Mouse (Mus musculus) CH12.LX (cell line): ENCODE data around the gene Syncrip. TPM values are rescaled to one million over a fixed set of nuclear protein-coding genes. Genes with fewer than 3 reads are reported as not detected.

Experiments used
- DNase-seq: peaks from one replicate; pipeline ENCODE4 v3.0.0-alpha.2; 2013; ENCODE audit errors: extremely low read depth
- H3K27ac ChIP-seq: 2 replicates; pipeline ENCODE4 v1.5.1; 2012; ENCODE audit warnings: low read depth, mild to moderate bottlenecking, control low read depth, moderate library complexity; ENCODE audit not compliant: insufficient read depth
- H3K27me3 ChIP-seq: replicated peaks from 2 replicates; pipeline ENCODE3; 2012; ENCODE audit warnings: inconsistent platforms
- H3K36me3 ChIP-seq, 2 experiments: replicated peaks in 1 of 2; 2 replicates each; pipeline versions ENCODE3 to v1.6.1; 2012; ENCODE audit warnings: inconsistent platforms in 1 of 2, low read length in 1 of 2, mild to moderate bottlenecking in 1 of 2, mixed read lengths in 1 of 2, moderate library complexity in 1 of 2; ENCODE audit not compliant: control insufficient read depth in 1 of 2, insufficient read depth in 1 of 2
- H3K4me1 ChIP-seq, 2 experiments: 2 replicates each; pipeline ENCODE4 v1.6.1; 2012; ENCODE audit warnings: inconsistent platforms in 1 of 2, moderate library complexity in 1 of 2; ENCODE audit not compliant: insufficient read depth in 2 of 2, control insufficient read depth in 1 of 2
- H3K4me2 ChIP-seq: 2 replicates; pipeline ENCODE4 v1.6.1; 2012; ENCODE audit warnings: low read depth, mild to moderate bottlenecking, control low read depth; ENCODE audit not compliant: poor library complexity, insufficient read depth, severe bottlenecking
- H3K4me3 ChIP-seq, 3 experiments: fragments of 150-350 bp in 1 of 3; sonication (generic) in 1 of 3; replicated peaks in 1 of 3; 2 replicates each; pipeline versions ENCODE3 to v1.5.1; 2011 to 2012; ENCODE audit warnings: low read depth in 2 of 3, low read length in 2 of 3, mild to moderate bottlenecking in 2 of 3, moderate library complexity in 2 of 3, control low read depth in 1 of 3, improper control_type of control experiment in 1 of 3, inconsistent platforms in 1 of 3, mixed read lengths in 1 of 3; ENCODE audit not compliant: poor library complexity in 1 of 3
- H3K79me2 ChIP-seq: replicated peaks from 2 replicates; pipeline ENCODE4 v1.6.1; 2012; ENCODE audit warnings: mild to moderate bottlenecking, moderate library complexity; ENCODE audit not compliant: control insufficient read depth, poor library complexity, insufficient read depth, severe bottlenecking; ENCODE audit errors: extremely low read depth
- H3K9ac ChIP-seq: 2 replicates; pipeline ENCODE4 v1.6.1; 2012; ENCODE audit warnings: low read depth, mild to moderate bottlenecking, control low read depth, moderate library complexity; ENCODE audit not compliant: insufficient read depth
- H3K9me3 ChIP-seq: replicated peaks from 2 replicates; pipeline ENCODE3; 2012; ENCODE audit warnings: low read length, inconsistent platforms, mixed read lengths
- CHD1 ChIP-seq: IDR thresholded peaks from 2 replicates; pipeline ENCODE4 v1.6.1; 2012; ENCODE audit warnings: low read depth, low read length, improper control_type of control experiment, inconsistent platforms
- CHD2 ChIP-seq: IDR thresholded peaks from 2 replicates; pipeline ENCODE4 v1.6.1; 2011; ENCODE audit warnings: low read length, improper control_type of control experiment
- CTCF ChIP-seq, 2 experiments: IDR thresholded peaks in 1 of 2; conservative IDR thresholded peaks in 1 of 2; 2 replicates each; pipeline ENCODE4 v1.5.1; 2011 to 2012; ENCODE audit warnings: low read depth in 2 of 2, low read length in 2 of 2, improper control_type of control experiment in 1 of 2, inconsistent platforms in 1 of 2, mild to moderate bottlenecking in 1 of 2, moderate library complexity in 1 of 2
- ELF1 ChIP-seq: IDR thresholded peaks from 2 replicates; pipeline ENCODE4 v1.6.1; 2014; ENCODE audit warnings: low read depth, mild to moderate bottlenecking, inconsistent platforms, low read length, improper control_type of control experiment
- GABPA ChIP-seq: IDR thresholded peaks from 2 replicates; pipeline ENCODE4 v1.6.1; 2012; ENCODE audit warnings: low read depth, low read length, improper control_type of control experiment, inconsistent platforms; ENCODE audit not compliant: insufficient replicate concordance
- KAT2A ChIP-seq: IDR thresholded peaks from 2 replicates; pipeline ENCODE4 v1.6.1; 2012; ENCODE audit warnings: low read length, improper control_type of control experiment, inconsistent platforms; ENCODE audit not compliant: insufficient replicate concordance
- MAX ChIP-seq: IDR thresholded peaks from 2 replicates; pipeline ENCODE4 v1.6.1; 2011; ENCODE audit warnings: low read length, improper control_type of control experiment
- MYC ChIP-seq: IDR thresholded peaks from 2 replicates; pipeline ENCODE4 v1.6.1; 2011; ENCODE audit warnings: low read depth, mild to moderate bottlenecking, improper control_type of control experiment, low read length
- NELFE ChIP-seq: IDR thresholded peaks from 2 replicates; pipeline ENCODE4 v1.6.1; 2011; ENCODE audit warnings: low read depth, low read length, improper control_type of control experiment
- PAX5 ChIP-seq: IDR thresholded peaks from 2 replicates; pipeline ENCODE4 v1.6.1; 2012; ENCODE audit warnings: low read length, inconsistent platforms, mixed read lengths
- RAD21 ChIP-seq: IDR thresholded peaks from 2 replicates; pipeline ENCODE4 v1.6.1; 2011; ENCODE audit warnings: low read depth, mild to moderate bottlenecking, low read length, improper control_type of control experiment, moderate library complexity
- RCOR1 ChIP-seq: conservative IDR thresholded peaks from 2 replicates; pipeline ENCODE4 v1.6.1; 2012; ENCODE audit warnings: low read depth, mild to moderate bottlenecking, inconsistent platforms, low read length, improper control_type of control experiment
- SMC3 ChIP-seq: IDR thresholded peaks from 2 replicates; pipeline ENCODE4 v1.6.1; 2011; ENCODE audit warnings: low read depth, low read length, improper control_type of control experiment
- USF1 ChIP-seq: IDR thresholded peaks from 2 replicates; pipeline ENCODE4 v1.6.1; 2014; ENCODE audit warnings: low read depth, mild to moderate bottlenecking, inconsistent platforms, low read length, improper control_type of control experiment
- USF2 ChIP-seq: conservative IDR thresholded peaks from 2 replicates; pipeline ENCODE4 v1.6.1; 2011; ENCODE audit warnings: low read depth, low read length, improper control_type of control experiment
- ZC3H11A ChIP-seq: IDR thresholded peaks from 2 replicates; pipeline ENCODE4 v1.6.1; 2012; ENCODE audit warnings: low read depth, mild to moderate bottlenecking, inconsistent platforms, low read length, improper control_type of control experiment
- ZMIZ1 ChIP-seq: IDR thresholded peaks from 2 replicates; pipeline ENCODE4 v1.6.1; 2012; ENCODE audit warnings: low read depth, mild to moderate bottlenecking, inconsistent platforms, low read length, improper control_type of control experiment
- dilution Hi-C: fragments of 300-500 bp; cut with MboI; formaldehyde crosslinking; loops from 2 replicates; pipeline ENCODE4 v1.14.3; 2020; ENCODE audit warnings: low sequenced_read_pairs; ENCODE audit not compliant: extremely low pct_unique_long_range_greater_than_20kb, extremely low pct_ligation_motif_present
- in situ Hi-C: fragments of 300-500 bp; cut with MboI; formaldehyde crosslinking; loops from 3 replicates; pipeline ENCODE4 v1.14.3; 2019; ENCODE audit warnings: low sequenced_read_pairs, low pct_ligation_motif_present, low pct_unique_long_range_greater_than_20kb, mixed read lengths
- polyA plus RNA-seq: library from polyadenylated mRNA; unstranded; fragments of >175 nt; gene quantifications from 2 replicates; pipeline ENCODE4 v1.2.1, GENCODE M21; 2012; ENCODE audit warnings: low read depth; ENCODE audit not compliant: insufficient read length
- total RNA-seq, 2 experiments: library from RNA; depleted of rRNA; stranded (reverse); fragments of 300-350 nt in 1 of 2; fragments of >200 nt in 1 of 2; gene quantifications; 2 replicates each; pipeline ENCODE4 v1.2.3; 2012 to 2014

Syncrip gene
- total and polyA plus RNA-seq, 3 experiments: 102 to 227 (median 213) TPM

DNA sequence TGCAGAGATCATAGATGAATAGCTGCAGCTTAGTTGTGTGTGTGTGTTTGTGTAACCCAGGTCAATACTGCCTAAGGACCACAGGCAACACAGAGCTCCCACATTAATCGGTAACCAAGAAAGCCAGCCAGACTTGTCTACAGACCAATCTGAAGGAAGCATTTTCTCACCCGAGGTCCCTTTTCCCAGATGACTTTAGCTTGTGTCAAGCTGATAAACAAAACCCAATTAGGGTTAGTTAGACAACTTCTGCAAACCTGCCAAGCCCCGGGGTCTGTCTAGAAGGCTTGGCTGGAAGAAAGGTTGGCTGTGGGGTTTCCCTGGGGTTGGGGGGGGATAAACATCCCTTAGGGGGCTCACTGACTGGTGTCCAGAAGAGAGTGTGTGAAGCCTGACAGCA, 42.4 kb upstream of the Syncrip start:
- peaks cover 6 to 21% of the 10 kb centered on the region in 2 experiments for H3K36me3 ChIP-seq
- peaks cover 4 to 14% of the 10 kb centered on the region in 2 experiments; a peak in 3 of 4 replicates for H3K4me1 ChIP-seq
- no peak for TF ChIP-seq SMC3
- no peak for TF ChIP-seq ZC3H11A
- no peak for TF ChIP-seq GABPA
- TF ChIP-seq PAX5: no peak
- TF ChIP-seq CTCF (conservative IDR thresholded peaks at IDR 0.05 in 1 of 2, IDR thresholded peaks at IDR 0.05 in 1 of 2; ENCODE audit: low read depth in 2 of 2, low read length in 2 of 2): no peak
- TF ChIP-seq KAT2A: no peak
- no peak for TF ChIP-seq USF1
- no peak for TF ChIP-seq CHD2
- no peak for TF ChIP-seq MAX
- no peak for TF ChIP-seq ZMIZ1
- TF ChIP-seq CHD1: no peak
- TF ChIP-seq RCOR1: no peak
- no peak for TF ChIP-seq MYC
- no peak for TF ChIP-seq USF2
- TF ChIP-seq RAD21: no peak
- no peak overlapping the region for H3K27ac ChIP-seq
- dilution Hi-C loops (no loop called here), in situ Hi-C loops (loop anchor here (5.0 kb wide), 1 partner anchor 42 kb away; the partner anchor contains the start of gene Syncrip)
- H3K4me2 ChIP-seq: no peak overlapping the region
- H3K79me2 ChIP-seq: peaks cover 17% of the 10 kb centered on the region
- no peak for DNase-seq
- H3K9me3 ChIP-seq: no peaks in the 10 kb centered on the region
- no peaks in the 10 kb centered on the region for H3K27me3 ChIP-seq
- no peak overlapping the region for H3K9ac ChIP-seq
- H3K4me3 ChIP-seq: no peak overlapping the region

DNA sequence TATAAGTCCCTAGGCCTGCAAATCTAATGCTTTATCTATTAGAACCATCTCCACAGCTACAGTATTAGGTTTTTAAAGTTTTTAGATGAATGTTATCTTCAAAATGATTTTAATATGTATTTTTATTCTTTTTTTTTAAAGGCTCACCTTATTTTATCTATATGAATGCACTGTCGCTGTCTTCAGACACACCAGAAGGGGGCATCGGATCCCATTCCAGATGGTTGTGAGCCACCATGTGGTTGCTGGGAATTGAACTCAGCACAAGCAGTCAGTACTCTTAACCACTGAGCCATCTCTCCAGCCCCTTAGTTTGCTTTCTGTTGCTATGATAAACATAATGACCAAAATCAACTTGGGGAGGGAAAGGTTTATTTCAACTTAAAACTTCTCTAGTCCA, 42.0 kb upstream of the Syncrip start:
- H3K79me2 ChIP-seq: peaks cover 17% of the 10 kb centered on the region
- H3K4me2 ChIP-seq: no peak overlapping the region
- peaks cover 6 to 22% of the 10 kb centered on the region in 2 experiments for H3K36me3 ChIP-seq
- H3K27ac ChIP-seq: no peak overlapping the region
- in situ Hi-C loops: loop anchor here (5.0 kb wide), 1 partner anchor 42 kb away; the partner anchor contains the start of gene Syncrip
- H3K4me3 ChIP-seq: no peak overlapping the region
- dilution Hi-C loops: no loop called here
- no peak for TF ChIP-seq USF2
- no peak for TF ChIP-seq ELF1
- TF ChIP-seq CTCF (conservative IDR thresholded peaks at IDR 0.05 in 1 of 2, IDR thresholded peaks at IDR 0.05 in 1 of 2; ENCODE audit: low read depth in 2 of 2, low read length in 2 of 2): peak in 1 of 2 experiments; percentile 50; a peak in 2 of 4 replicates
- TF ChIP-seq NELFE: no peak
- H3K9me3 ChIP-seq: no peaks in the 10 kb centered on the region
- no peak for DNase-seq
- H3K9ac ChIP-seq: no peak overlapping the region
- no peaks in the 10 kb centered on the region for H3K27me3 ChIP-seq
- H3K4me1 ChIP-seq: peaks cover 4 to 18% of the 10 kb centered on the region in 2 experiments; a peak in 3 of 4 replicates
